Mouse (Mus musculus) limb, embryonic 14.5 days (tissue): ENCODE results near the gene Gp1ba. TPM values are rescaled to one million over a fixed set of nuclear protein-coding genes. Genes with fewer than 3 reads are reported as not detected.
A peak's percentile ranks its signal among the peaks of the same experiment; 100 is the strongest.

Source experiments
- ATAC-seq: fragments of 200-750 bp; cut with Nextera tagmentation; 2 replicates; pipeline ENCODE4 v1.8.0; 2017; ENCODE audit warnings: low read depth, moderate number of reproducible peaks, moderate TSS enrichment; ENCODE audit not compliant: low FRiP score
- DNase-seq: peaks from one replicate; pipeline ENCODE4 v3.0.0-alpha.2; 2015; ENCODE audit warnings: low spot score
- H3K27ac ChIP-seq: fragments of 300-500 bp; sonication (generic); replicated peaks from 2 replicates; pipeline ENCODE4 v1.5.1; 2014; ENCODE audit warnings: low read depth, mild to moderate bottlenecking, low read length, moderate library complexity, mixed read lengths
- H3K27me3 ChIP-seq: fragments of 300-500 bp; sonication (generic); 2 replicates; pipeline ENCODE4 v1.6.1; 2014; ENCODE audit warnings: low read length, mixed read lengths; ENCODE audit not compliant: control insufficient read depth, insufficient read depth
- H3K36me3 ChIP-seq: fragments of 300-500 bp; sonication (generic); 2 replicates; pipeline ENCODE4 v1.6.1; 2014; ENCODE audit warnings: mild to moderate bottlenecking, low read length, moderate library complexity, mixed read lengths; ENCODE audit not compliant: control insufficient read depth, insufficient read depth
- H3K4me1 ChIP-seq: fragments of 300-500 bp; sonication (generic); 2 replicates; pipeline ENCODE4 v1.6.1; 2014; ENCODE audit warnings: antibody characterized with exemption, low read length, mixed read lengths; ENCODE audit not compliant: control insufficient read depth, insufficient read depth
- H3K4me2 ChIP-seq: fragments of 300-500 bp; sonication (generic); replicated peaks from 2 replicates; pipeline ENCODE4 v1.6.1; 2014; ENCODE audit warnings: low read depth, mild to moderate bottlenecking, low read length, moderate library complexity; ENCODE audit not compliant: severe bottlenecking
- H3K4me3 ChIP-seq: fragments of 300-500 bp; sonication (generic); replicated peaks from 2 replicates; pipeline ENCODE4 v1.5.1; 2014; ENCODE audit warnings: low read length
- H3K9ac ChIP-seq: fragments of 300-500 bp; sonication (generic); 2 replicates; pipeline ENCODE4 v1.6.1; 2014; ENCODE audit warnings: mild to moderate bottlenecking, low read depth, low read length, moderate library complexity; ENCODE audit not compliant: severe bottlenecking
- H3K9me3 ChIP-seq: fragments of 300-500 bp; sonication (generic); 2 replicates; pipeline ENCODE4 v1.6.1; 2016; ENCODE audit warnings: low read length; ENCODE audit not compliant: control insufficient read depth
- POLR2A ChIP-seq: fragments of 200-500 bp; IDR thresholded peaks from 2 replicates; pipeline ENCODE4 v1.8.0; 2012; ENCODE audit warnings: inconsistent platforms, mild to moderate bottlenecking, moderate library complexity, borderline replicate concordance; ENCODE audit not compliant: insufficient read depth, insufficient read length; ENCODE audit errors: extremely low read depth
- WGBS: fragments of 180-500 bp; shearing (Covaris S2); extraction: QIAGEN DNeasy Blood & Tissue Kit; methylation state at CpG from one replicate; pipeline ENCODE4 v1.1.7; 2014; 5-methylcytosine and 5-hydroxymethylcytosine counted together
- polyA plus RNA-seq, 2 experiments: library from polyadenylated mRNA; depleted of rRNA in 1 of 2; stranded (reverse) in 1 of 2; unstranded in 1 of 2; fragments of >200 nt; fragmentation: Nextera tagmentation in 1 of 2; extraction: Ambion mirVana in 1 of 2; gene quantifications; 2 replicates each; pipeline versions ENCODE4 v1.2.1 to v1.2.3; 2012 to 2014

The Gp1ba gene
- polyA plus RNA-seq, 2 experiments = 0.47 to 0.56 TPM

GRCm38 (mm10) chr11:70679361-70679760 is 40.4 kb downstream of the Gp1ba start:
- Histone ChIP-seq H3K36me3 (peaks cover 70% of the 10 kb centered on the region), H3K27ac (no peak overlapping the region), H3K9me3 (no peaks in the 10 kb centered on the region), H3K27me3 (no peaks in the 10 kb centered on the region), H3K4me3 (no peak overlapping the region), H3K9ac (no peak overlapping the region), H3K4me2 (no peak overlapping the region), H3K4me1 (no peaks in the 10 kb centered on the region)
- ATAC-seq (no peak), DNase-seq (no peak)
- 91% methylated on average over 8 of the region's 8 CpGs for WGBS
- TF ChIP-seq POLR2A = no peak

- DNase-seq (no peak), ATAC-seq (no peak)
- no peak overlapping the region for H3K9ac ChIP-seq
- no peak overlapping the region for H3K4me2 ChIP-seq
- no peak overlapping the region for H3K27ac ChIP-seq
- no peak overlapping the region for H3K4me3 ChIP-seq
- peaks cover 71% of the 10 kb centered on the region for H3K36me3 ChIP-seq
- 88% methylated on average over 8 of the region's 8 CpGs for WGBS
- H3K9me3 ChIP-seq = no peaks in the 10 kb centered on the region
- H3K27me3 ChIP-seq = no peaks in the 10 kb centered on the region
- H3K4me1 ChIP-seq = no peaks in the 10 kb centered on the region
- TF ChIP-seq POLR2A = no peak
Observed at GRCm38 (mm10) chr11:70679894-70680293, 41.0 kb downstream of the Gp1ba start.

- H3K9ac ChIP-seq = no peak overlapping the region
- no peak overlapping the region for H3K27ac ChIP-seq
- no peak overlapping the region for H3K4me2 ChIP-seq
- H3K27me3 ChIP-seq = no peaks in the 10 kb centered on the region
- H3K9me3 ChIP-seq = no peaks in the 10 kb centered on the region
- no peaks in the 10 kb centered on the region for H3K4me1 ChIP-seq
- DNase-seq = no peak
- no peak overlapping the region for H3K4me3 ChIP-seq
- 63% methylated on average over 12 of the region's 12 CpGs for WGBS
- TF ChIP-seq POLR2A = no peak
- ATAC-seq = no peak
- H3K36me3 ChIP-seq = peaks cover 69% of the 10 kb centered on the region
Observed at GRCm38 (mm10) chr11:70681170-70681569, 42.2 kb downstream of the Gp1ba start.

- peaks cover 61% of the 10 kb centered on the region for H3K36me3 ChIP-seq
- H3K4me3 ChIP-seq = no peak overlapping the region
- no peak overlapping the region for H3K9ac ChIP-seq
- DNase-seq (peak; percentile 48), ATAC-seq (peak; percentile 56; the same call in 1 of the 2 replicates)
- 20% methylated on average over 11 of the region's 11 CpGs for WGBS
- no peak for TF ChIP-seq POLR2A
- H3K9me3 ChIP-seq = no peaks in the 10 kb centered on the region
- H3K4me1 ChIP-seq = no peaks in the 10 kb centered on the region
- H3K4me2 ChIP-seq = no peak overlapping the region
- no peak overlapping the region for H3K27ac ChIP-seq
- H3K27me3 ChIP-seq = no peaks in the 10 kb centered on the region
Observed at GRCm38 (mm10) chr11:70681897-70682581, 43.1 kb downstream of the Gp1ba start.

- Histone ChIP-seq H3K4me3 (no peak overlapping the region), H3K9me3 (no peaks in the 10 kb centered on the region), H3K4me2 (no peak overlapping the region), H3K27me3 (no peaks in the 10 kb centered on the region), H3K4me1 (peaks cover 5% of the 10 kb centered on the region; the same call in 1 of the 2 replicates), H3K27ac (no peak overlapping the region), H3K36me3 (peaks cover 55% of the 10 kb centered on the region), H3K9ac (0 out of 2 replicates have a peak overlapping the region, but pooled peaks have one; percentile 2)
- 83% methylated on average over 5 of the region's 5 CpGs for WGBS
- ATAC-seq = no peak
- DNase-seq = no peak
- TF ChIP-seq POLR2A = no peak
Observed at GRCm38 (mm10) chr11:70683640-70684039, 44.7 kb downstream of the Gp1ba start.
